Mouse (Mus musculus): Measurements from ENCODE around the gene Ift81.

The Ift81 gene

GRCm38 (mm10) chr5:122625565-122626252 is 11.4 kb upstream of the Ift81 start:
- no peak for DNase-seq (ENCODE audit: low spot score in 2 of 2)

GRCm38 (mm10) chr5:122624952-122625479 is 10.7 kb upstream of the Ift81 start:
- no peak for DNase-seq (ENCODE audit: low spot score in 2 of 2)

- DNase-seq (ENCODE audit: low spot score in 2 of 2): no peak
Observed at GRCm38 (mm10) chr5:122623861-122624260, 9.5 kb upstream of the Ift81 start.

GRCm38 (mm10) chr5:122622526-122622925 is 8.2 kb upstream of the Ift81 start:
- no peak for DNase-seq (ENCODE audit: low spot score in 2 of 2)

GRCm38 (mm10) chr5:122621376-122621886 is 7.1 kb upstream of the Ift81 start:
- DNase-seq (ENCODE audit: low spot score in 2 of 2): no peak

- DNase-seq (ENCODE audit: low spot score in 2 of 2): no peak
Observed at GRCm38 (mm10) chr5:122619686-122620296, 5.5 kb upstream of the Ift81 start.

- DNase-seq (ENCODE audit: low spot score in 2 of 2): no peak
Observed at GRCm38 (mm10) chr5:122617718-122618117, 3.4 kb upstream of the Ift81 start.

- DNase-seq (ENCODE audit: low spot score in 2 of 2): no peak
Observed at GRCm38 (mm10) chr5:122611651-122612050, 2.7 kb downstream of the Ift81 start.

- DNase-seq (ENCODE audit: low spot score in 2 of 2): no peak
Observed at GRCm38 (mm10) chr5:122604894-122605293, 9.4 kb downstream of the Ift81 start.

- peak; percentile 73 to 84 for DNase-seq (ENCODE audit: low spot score in 2 of 2)
Observed at GRCm38 (mm10) chr5:122602233-122602632, 12.1 kb downstream of the Ift81 start.

GRCm38 (mm10) chr5:122595470-122595869 is 18.8 kb downstream of the Ift81 start:
- no peak for DNase-seq (ENCODE audit: low spot score in 2 of 2)

- no peak for DNase-seq (ENCODE audit: low spot score in 2 of 2)
Observed at GRCm38 (mm10) chr5:122589891-122590290, 24.4 kb downstream of the Ift81 start.

GRCm38 (mm10) chr5:122585546-122585945 is 28.8 kb downstream of the Ift81 start:
- no peak for DNase-seq (ENCODE audit: low spot score in 2 of 2)

GRCm38 (mm10) chr5:122584093-122584492 is 30.2 kb downstream of the Ift81 start:
- no peak for DNase-seq (ENCODE audit: low spot score in 2 of 2)

GRCm38 (mm10) chr5:122576683-122577329 is 37.5 kb downstream of the Ift81 start:
- DNase-seq (ENCODE audit: low spot score in 2 of 2): no peak

- DNase-seq (ENCODE audit: low spot score in 2 of 2): no peak
Observed at GRCm38 (mm10) chr5:122572001-122572400, 42.3 kb downstream of the Ift81 start.

GRCm38 (mm10) chr5:122566626-122567025 is 47.7 kb downstream of the Ift81 start:
- DNase-seq (ENCODE audit: low spot score in 2 of 2): no peak

GRCm38 (mm10) chr5:122560654-122561053 is 53.7 kb downstream of the Ift81 start:
- DNase-seq (ENCODE audit: low spot score in 2 of 2): no peak

GRCm38 (mm10) chr5:122558127-122558526 is 56.2 kb downstream of the Ift81 start:
- no peak for DNase-seq (ENCODE audit: low spot score in 2 of 2)

- no peak for DNase-seq (ENCODE audit: low spot score in 2 of 2)
Observed at GRCm38 (mm10) chr5:122555107-122555506, 59.2 kb downstream of the Ift81 start.

GRCm38 (mm10) chr5:122552638-122553037 is 61.7 kb downstream of the Ift81 start:
- no peak for DNase-seq (ENCODE audit: low spot score in 2 of 2)

- DNase-seq (ENCODE audit: low spot score in 2 of 2): no peak
Observed at GRCm38 (mm10) chr5:122550460-122550859, 63.9 kb downstream of the Ift81 start.

Data from spleen, postnatal 36 days (tissue).